Comparison of ENCODE assay signal across 31 mouse cellular contexts in genomic region chr7:81606452-81606851, GRCm38 (mm10). TPM values are rescaled to one million over a fixed set of nuclear protein-coding genes. Genes with fewer than 3 reads are reported as not detected.
A peak's percentile ranks its signal among the peaks of the same experiment; 100 is the strongest.
DNase-seq lines count a peak whose midpoint lies in the region; ATAC-seq and TF ChIP-seq lines count a peak whose summit lies in the region.
"Had no signal": no experiment of that assay in that cellular context is flagged by ENCODE, and none has a peak within 500 bp of the region (broad histone marks: within the 10 kb centered on the region; RNA-seq: fewer than 3 reads in every experiment).

No protein-coding gene starts in this region.

- 0 out of 2 replicates have a peak, but pooled peaks have one; percentile 34 for ATAC-seq in megakaryocyte-erythroid progenitor cell, adult 5-6 weeks (replicated peaks; ENCODE audit: low FRiP score, low TSS enrichment, poor library complexity, severe bottlenecking)
- ATAC-seq: activated CD4-positive, CD25-positive, alpha-beta regulatory T cell, adult 4 months; forebrain, embryonic 14.5 days; intestine, postnatal 0 days; midbrain, embryonic 15.5 days had no signal

- H3K4me3 ChIP-seq in left cerebral cortex, adult 2 months = no peak overlapping the region
- H3K4me3 ChIP-seq: embryonic facial prominence, embryonic 10.5 days; embryonic facial prominence, embryonic 15.5 days; hindbrain, embryonic 13.5 days; limb, embryonic 12.5 days; lung, embryonic 15.5 days; midbrain, embryonic 10.5 days; midbrain, embryonic 15.5 days; neural tube, embryonic 15.5 days had no signal

- no peak overlapping the region for H3K27ac ChIP-seq in left cerebral cortex, adult 2 months
- H3K27ac ChIP-seq: embryonic facial prominence, embryonic 10.5 days; embryonic facial prominence, embryonic 15.5 days; hindbrain, embryonic 13.5 days; limb, embryonic 12.5 days; lung, embryonic 15.5 days; midbrain, embryonic 10.5 days; midbrain, embryonic 15.5 days; neural tube, embryonic 15.5 days had no signal

- intact Hi-C loops in left cerebral cortex, adult 2 months (cut with DNase I) = no loop called here
- intact Hi-C loops in left cerebral cortex, postnatal 25 days (cut with DNase I) = loop anchor here (10.0 kb wide), 1 partner anchor 168 kb away; no protein-coding TSS in a partner anchor

- TF ChIP-seq CTCF in left cerebral cortex, adult 2 months (IDR thresholded peaks at IDR 0.05) = peak; percentile 7

- DNase-seq in cerebellum, postnatal 14 days = peak; percentile 50 to 54
- no peak for DNase-seq in cerebellum, postnatal 4 days (ENCODE audit: low spot score in 2 of 2)
- no peak for DNase-seq in left cerebral cortex, adult 2 months (ENCODE audit: extremely low spot score in 1 of 2, low spot score in 2 of 2)
- DNase-seq in left cerebral cortex, postnatal 25 days (ENCODE audit: low spot score in 2 of 2) = no peak
- peak; percentile 39 for DNase-seq in retina, postnatal 1 day
- no peak for DNase-seq in retina, embryonic 14.5 days (ENCODE audit: low spot score)
- no peak for DNase-seq in c-Kit-positive CD71-positive TER-119-positive erythroid progenitor cells, embryonic 14.5 days (ENCODE audit: low spot score)
- DNase-seq: adrenal gland, adult 2 months; adrenal gland, postnatal 36 days; cerebellum, adult 9-10 months; gastrocnemius, postnatal 14 days; heart, postnatal 36 days; kidney, adult 9 months; kidney, postnatal 14 days; lung, postnatal 36 days; right cerebral cortex, adult 18-20 months; spleen, adult 18-20 months; thymus, adult 18-20 months; thymus, postnatal 25 days had no signal

RNA-seq across cellular contexts. Expression of gene Whamm, which starts 35.4 kb away (rescaled TPM):
- 10 to 100 TPM; 18.6 to 19.1 TPM for total RNA-seq in left cerebral cortex, adult 2 months (2021)
- 10 to 100 TPM; 13.7 to 15.8 TPM for total RNA-seq in left cerebral cortex, postnatal 25 days (2021)
- 13.5 and 21.5 TPM in 2 replicates for total RNA-seq in megakaryocyte-erythroid progenitor cell, adult 5-6 weeks (2014; fragmentation: Nextera tagmentation)
- total RNA-seq in megakaryocyte-erythroid progenitor cell, adult 5-6 weeks (2017) = 17.7 and 33.8 TPM in 2 replicates

RNA-seq across cellular contexts. Expression of gene Fsd2, which starts 39.7 kb away (rescaled TPM):
- total RNA-seq in left cerebral cortex, adult 2 months (2021) = under 1 TPM; 0.25 to 0.26 TPM
- under 1 TPM in 1 of 2 experiments, not detected in 1; 0.16 TPM for total RNA-seq in left cerebral cortex, postnatal 25 days (2021)
- total RNA-seq in megakaryocyte-erythroid progenitor cell, adult 5-6 weeks (2014; fragmentation: Nextera tagmentation) = not detected in 2 replicates
- 0.19 TPM in 1 of 2 replicates, not detected in the other for total RNA-seq in megakaryocyte-erythroid progenitor cell, adult 5-6 weeks (2017)

Comparison
In these comparisons a context has a peak if more than half of its experiments do, and no peak if none do; other contexts are left out.
1. DNase-seq: peak in cerebellum, postnatal 14 days (2 of 2) and retina, postnatal 1 day (single experiment); none in cerebellum, postnatal 4 days (0 of 2), left cerebral cortex, adult 2 months (0 of 2), left cerebral cortex, postnatal 25 days (0 of 2), retina, embryonic 14.5 days (single experiment) and c-Kit-positive CD71-positive TER-119-positive erythroid progenitor cells, embryonic 14.5 days (single experiment).